Mouse (Mus musculus) 416B (cell line): ENCODE measurements around the gene 5330417C22Rik.

Experiments used
- DNase-seq: peaks from one replicate; pipeline ENCODE4 v3.0.0; 2011; ENCODE audit warnings: low read depth

The 5330417C22Rik gene

GRCm38 (mm10) chr3:108413634-108414360, 122.5 kb downstream of the 5330417C22Rik start:
- no peak for DNase-seq

DNA sequence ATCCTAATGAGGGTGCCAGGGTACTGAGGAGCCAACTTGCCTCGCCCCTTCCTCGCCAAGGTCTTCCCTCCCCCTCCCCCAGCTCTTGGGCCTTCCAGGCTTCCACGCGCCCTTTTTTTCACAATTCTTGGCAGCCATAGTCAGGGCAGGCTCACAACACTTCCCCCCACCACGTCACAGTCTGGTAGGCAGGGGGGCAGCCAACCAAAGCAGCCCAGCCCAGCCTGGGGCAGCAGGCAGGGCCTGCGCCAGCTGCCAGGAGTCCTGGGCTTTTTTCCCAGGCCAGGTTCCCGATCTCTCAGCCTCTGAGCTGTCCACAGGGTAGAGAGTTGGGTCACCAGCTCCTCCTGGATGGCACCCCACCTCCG, 124.6 kb downstream of the 5330417C22Rik start:
- DNase-seq = no peak

- no peak for DNase-seq
These were observed 125.1 kb downstream of the 5330417C22Rik start for GRCm38 (mm10) chr3:108411026-108411753.

DNA sequence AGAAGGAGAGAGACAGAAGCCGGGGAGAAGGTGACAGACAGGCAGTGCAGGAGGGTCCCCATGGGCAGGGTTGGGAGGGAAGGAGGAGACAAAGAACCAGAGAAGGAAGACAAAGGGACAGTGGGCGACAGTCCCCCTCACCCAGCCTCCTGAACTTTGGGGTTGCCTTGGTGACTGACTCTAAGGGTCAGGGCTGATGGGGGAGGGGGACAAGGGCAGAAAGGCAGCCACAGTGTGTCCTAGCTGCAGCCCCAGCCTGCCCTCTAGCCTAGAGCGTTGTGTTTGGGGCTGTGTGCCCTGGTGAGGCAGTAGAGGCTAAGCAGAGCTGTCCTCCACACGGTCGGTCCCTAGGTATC, 126.0 kb downstream of the 5330417C22Rik start:
- DNase-seq = no peak

GRCm38 (mm10) chr3:108409656-108410358, 126.5 kb downstream of the 5330417C22Rik start:
- no peak for DNase-seq

DNA sequence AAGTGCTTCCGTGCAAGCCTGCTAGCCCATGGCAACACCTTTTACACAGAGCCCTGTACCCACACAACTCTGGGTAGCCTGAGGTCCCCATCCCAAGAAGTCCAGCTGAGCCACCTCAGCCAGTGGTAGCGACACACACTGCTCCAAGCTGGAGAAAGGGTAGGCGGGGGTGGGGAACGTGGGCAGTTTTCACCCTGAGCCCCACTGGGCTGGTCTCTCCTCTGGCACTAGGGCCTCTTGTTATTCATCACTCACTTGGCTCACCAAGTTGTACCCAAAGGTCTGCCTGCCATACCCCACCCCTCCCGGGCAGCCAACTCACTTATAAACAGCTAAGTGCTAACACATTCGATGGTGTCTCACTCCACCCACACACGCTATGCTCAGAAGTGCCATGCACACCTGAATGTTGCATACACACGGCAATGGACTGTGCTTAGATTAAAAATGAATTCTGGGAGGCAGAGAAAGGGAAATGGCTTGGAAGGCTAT, 127.8 kb downstream of the 5330417C22Rik start:
- no peak for DNase-seq

DNA sequence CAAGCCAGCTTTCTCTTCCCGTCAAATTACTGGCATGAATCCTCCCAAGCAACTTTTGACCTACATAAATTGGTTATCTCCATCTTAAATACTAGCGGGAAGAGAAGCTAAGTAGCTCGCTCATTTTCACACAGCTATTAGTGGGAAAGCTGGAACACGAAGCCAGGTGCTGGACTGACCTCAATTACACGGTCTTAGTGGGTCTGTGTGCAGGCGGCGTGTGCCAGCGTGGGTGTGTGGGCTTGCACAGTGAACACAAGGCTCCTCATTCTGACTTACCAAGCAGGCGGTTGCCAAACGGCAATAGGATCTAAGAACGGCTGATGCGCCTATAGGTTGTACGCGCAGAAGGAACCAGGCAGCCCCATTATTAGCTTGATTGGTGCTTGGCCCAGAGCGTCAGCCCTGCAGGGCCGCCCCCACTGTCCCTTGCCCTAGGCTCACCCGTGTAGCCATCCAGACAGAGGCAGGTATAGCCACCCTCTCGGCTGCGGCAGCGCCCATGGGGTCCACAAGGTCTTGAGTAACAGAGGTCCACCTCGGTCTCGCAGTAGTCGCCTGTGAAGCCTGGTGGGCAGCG, 129.9 kb downstream of the 5330417C22Rik start:
- no peak for DNase-seq
